Mouse (Mus musculus) forebrain, embryonic 10.5 days (tissue): ENCODE results near the gene Gcsh. TPM values are rescaled to one million over a fixed set of nuclear protein-coding genes. Genes with fewer than 3 reads are reported as not detected.

Experiments used
- DNase-seq: peaks from one replicate; pipeline ENCODE4 v3.0.0-alpha.2; 2017; ENCODE audit warnings: low spot score; ENCODE audit errors: extremely low spot score
- H3K27ac ChIP-seq: fragments of 300-500 bp; sonication (generic); 2 replicates; pipeline ENCODE4 v1.5.1; 2016; ENCODE audit warnings: mild to moderate bottlenecking
- H3K27me3 ChIP-seq: fragments of 300-500 bp; sonication (generic); 2 replicates; pipeline ENCODE4 v1.6.1; 2016; ENCODE audit warnings: mild to moderate bottlenecking; ENCODE audit not compliant: poor library complexity, severe bottlenecking
- H3K36me3 ChIP-seq: fragments of 300-500 bp; sonication (generic); replicated peaks from 2 replicates; pipeline ENCODE4 v1.6.1; 2016; ENCODE audit warnings: mild to moderate bottlenecking, moderate library complexity
- H3K4me1 ChIP-seq: fragments of 300-500 bp; sonication (generic); 2 replicates; pipeline ENCODE4 v1.6.1; 2016
- H3K4me3 ChIP-seq: fragments of 300-500 bp; sonication (generic); 2 replicates; pipeline ENCODE4 v1.5.1; 2016; ENCODE audit warnings: mild to moderate bottlenecking, moderate library complexity
- H3K9me3 ChIP-seq: fragments of 300-500 bp; sonication (generic); 2 replicates; pipeline ENCODE4 v1.6.1; 2016; ENCODE audit warnings: mild to moderate bottlenecking, moderate library complexity
- WGBS: fragments of 180-500 bp; shearing (Covaris S2); methylation state at CpG from one replicate; pipeline ENCODE4 v1.1.7; 2016; 5-methylcytosine and 5-hydroxymethylcytosine counted together
- polyA plus RNA-seq: library from polyadenylated mRNA; unstranded; fragments of >200 nt; fragmentation: Nextera tagmentation; extraction: Ambion mirVana; gene quantifications from 2 replicates; pipeline ENCODE4 v1.2.1, GENCODE M21; 2016

The Gcsh gene
- polyA plus RNA-seq, 1 experiment from 2014 or later, result 205 TPM

DNA sequence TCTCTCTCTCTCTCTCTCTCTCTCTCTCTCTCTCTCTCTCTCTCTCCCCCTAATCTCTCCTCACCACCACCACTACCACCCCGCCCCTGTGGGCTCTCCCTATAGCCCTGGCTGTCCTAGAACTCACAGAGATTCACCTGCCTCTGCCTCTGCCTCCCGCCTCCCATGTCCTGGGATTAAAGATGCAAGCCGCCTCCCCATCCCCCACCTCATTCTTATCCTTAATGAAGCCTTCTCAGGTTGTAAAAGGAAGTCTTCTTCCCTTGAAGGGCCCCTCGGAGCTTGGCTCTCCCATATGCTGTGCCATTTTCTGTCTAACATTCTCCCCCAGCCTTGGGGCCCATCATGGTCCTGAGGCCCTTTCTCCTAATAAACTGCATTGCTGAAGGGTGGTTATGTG, 22.3 kb upstream of the Gcsh start:
- DNase-seq, result no peak
- Histone ChIP-seq H3K4me1 (no peaks in the 10 kb centered on the region), H3K27me3 (peaks cover 21% of the 10 kb centered on the region; the same call in 1 of the 2 replicates), H3K27ac (no peak overlapping the region), H3K4me3 (no peak overlapping the region), H3K9me3 (no peaks in the 10 kb centered on the region), H3K36me3 (no peaks in the 10 kb centered on the region)
- 65% methylated on average over 4 of the region's 4 CpGs for WGBS

DNA sequence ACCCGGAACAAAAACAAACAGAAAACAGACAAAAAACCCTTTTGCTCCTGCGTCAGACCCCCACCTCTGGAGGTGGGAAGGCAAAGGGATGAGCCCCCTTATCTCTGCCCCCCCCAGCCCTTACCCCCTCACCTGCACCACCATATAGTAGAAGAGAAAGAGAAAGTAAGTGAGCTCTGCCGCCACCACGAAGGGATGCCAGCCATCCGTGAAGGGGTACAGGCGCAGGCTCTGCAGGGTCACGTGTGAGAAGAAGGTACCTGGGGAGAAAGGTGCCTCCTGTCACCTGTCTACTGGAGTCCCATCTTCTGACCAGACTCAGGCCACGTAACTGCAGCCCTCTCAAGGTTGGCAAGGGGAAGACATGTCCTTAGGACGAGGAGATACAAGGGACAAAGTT, 18.0 kb upstream of the Gcsh start:
- H3K4me3 ChIP-seq, result no peak overlapping the region
- H3K27me3 ChIP-seq, result peaks cover 9% of the 10 kb centered on the region; the same call in 1 of the 2 replicates
- WGBS, result 88% methylated on average over 9 of the region's 9 CpGs
- no peak for DNase-seq
- no peaks in the 10 kb centered on the region for H3K9me3 ChIP-seq
- H3K36me3 ChIP-seq, result no peaks in the 10 kb centered on the region
- H3K27ac ChIP-seq, result no peak overlapping the region
- H3K4me1 ChIP-seq, result no peaks in the 10 kb centered on the region

DNA sequence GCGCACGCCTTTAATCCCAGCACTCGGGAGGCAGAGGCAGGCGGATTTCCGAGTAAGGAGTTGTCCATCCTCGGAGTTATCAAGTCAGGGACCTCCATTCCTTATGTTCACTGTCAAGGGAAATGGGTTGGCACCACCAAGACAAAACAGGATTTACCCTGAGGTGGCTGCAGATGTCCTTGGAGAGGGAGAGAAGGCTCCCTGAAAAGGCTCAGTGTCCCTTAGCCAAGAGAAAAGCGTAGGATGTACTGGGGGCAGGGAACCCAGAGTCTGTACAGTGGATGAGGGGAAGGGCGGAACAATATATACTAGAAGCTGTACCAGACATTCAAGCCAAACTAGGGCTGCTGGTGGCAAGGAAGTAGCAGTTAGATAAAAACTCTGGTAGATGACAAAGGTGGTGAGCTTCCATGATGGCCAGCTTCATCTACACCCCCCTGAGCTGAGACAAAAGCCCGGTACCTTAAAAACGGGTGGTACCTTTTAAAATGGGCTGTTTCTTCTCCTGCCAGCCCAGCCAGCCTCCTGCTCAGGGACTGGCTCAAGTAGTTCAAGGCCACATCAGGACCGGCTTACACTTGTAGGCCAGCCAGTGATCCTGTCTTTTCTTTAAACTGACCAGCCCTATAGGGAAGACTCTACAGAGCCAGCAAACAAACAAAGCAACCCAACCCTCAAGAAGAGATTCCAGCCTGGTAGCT, 829 bp upstream of the Gcsh start:
- Histone ChIP-seq H3K27me3 (no peaks in the 10 kb centered on the region), H3K4me3 (peak overlapping the region; percentile 65), H3K9me3 (no peaks in the 10 kb centered on the region), H3K4me1 (peaks cover 28% of the 10 kb centered on the region), H3K36me3 (peaks cover 18% of the 10 kb centered on the region), H3K27ac (peak overlapping the region; percentile 84)
- DNase-seq, result no peak
- WGBS, result 68% methylated on average over 11 of the region's 11 CpGs

- DNase-seq, result no peak
- H3K36me3 ChIP-seq, result peaks cover 35% of the 10 kb centered on the region
- no peaks in the 10 kb centered on the region for H3K9me3 ChIP-seq
- peaks cover 28% of the 10 kb centered on the region for H3K4me1 ChIP-seq
- 17% methylated on average over 23 of the region's 23 CpGs for WGBS
- H3K4me3 ChIP-seq, result peak overlapping the region; percentile 65
- H3K27ac ChIP-seq, result peak overlapping the region; percentile 89
- H3K27me3 ChIP-seq, result no peaks in the 10 kb centered on the region
Observed at GRCm38 (mm10) chr8:116992176-116992971, 963 bp downstream of the Gcsh start.

GRCm38 (mm10) chr8:116991241-116991640, 2.1 kb downstream of the Gcsh start:
- 64% methylated on average over 8 of the region's 8 CpGs for WGBS
- no peak for DNase-seq
- 0 out of 2 replicates have a peak overlapping the region, but pooled peaks have one; percentile 65 for H3K4me3 ChIP-seq
- H3K4me1 ChIP-seq, result peaks cover 28% of the 10 kb centered on the region
- H3K27ac ChIP-seq, result no peak overlapping the region
- H3K9me3 ChIP-seq, result no peaks in the 10 kb centered on the region
- H3K27me3 ChIP-seq, result no peaks in the 10 kb centered on the region
- H3K36me3 ChIP-seq, result peaks cover 45% of the 10 kb centered on the region

- H3K4me1 ChIP-seq, result peaks cover 28% of the 10 kb centered on the region
- 93% methylated on average over 3 of the region's 3 CpGs for WGBS
- DNase-seq, result no peak
Observed at GRCm38 (mm10) chr8:116989842-116990241, 3.5 kb downstream of the Gcsh start.

DNA sequence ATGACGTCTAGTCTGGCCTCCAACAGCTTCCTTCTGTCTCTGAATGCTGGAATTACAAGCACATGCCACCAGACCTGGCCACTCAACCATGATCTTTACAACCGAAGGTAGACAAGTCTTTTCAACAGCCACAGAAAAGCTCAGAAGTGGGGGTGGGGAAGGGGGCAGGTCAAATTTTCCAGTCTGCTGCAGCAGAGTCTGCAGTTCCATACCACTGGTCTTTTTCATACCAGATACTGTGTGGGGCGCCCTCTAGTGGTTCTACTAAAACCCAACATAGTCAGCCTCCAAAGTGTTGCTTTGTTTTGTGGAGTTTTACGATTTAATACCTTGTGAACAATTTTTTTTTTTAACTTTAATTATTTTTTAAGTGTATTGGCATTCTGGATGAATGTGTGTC, 13.2 kb downstream of the Gcsh start:
- H3K27ac ChIP-seq, result no peak overlapping the region
- no peaks in the 10 kb centered on the region for H3K27me3 ChIP-seq
- H3K36me3 ChIP-seq, result peaks cover 40% of the 10 kb centered on the region
- 19% methylated on average over 4 of the region's 4 CpGs for WGBS
- H3K9me3 ChIP-seq, result no peaks in the 10 kb centered on the region
- H3K4me1 ChIP-seq, result peaks cover 29% of the 10 kb centered on the region
- H3K4me3 ChIP-seq, result no peak overlapping the region
- peak; percentile 70 for DNase-seq

More at GRCm38 (mm10) chr8:116989842-116990241, 3.5 kb downstream of the Gcsh start:
- Histone ChIP-seq H3K4me3 (no peak overlapping the region), H3K36me3 (peaks cover 59% of the 10 kb centered on the region), H3K27ac (no peak overlapping the region), H3K9me3 (no peaks in the 10 kb centered on the region), H3K27me3 (no peaks in the 10 kb centered on the region)

DNA sequence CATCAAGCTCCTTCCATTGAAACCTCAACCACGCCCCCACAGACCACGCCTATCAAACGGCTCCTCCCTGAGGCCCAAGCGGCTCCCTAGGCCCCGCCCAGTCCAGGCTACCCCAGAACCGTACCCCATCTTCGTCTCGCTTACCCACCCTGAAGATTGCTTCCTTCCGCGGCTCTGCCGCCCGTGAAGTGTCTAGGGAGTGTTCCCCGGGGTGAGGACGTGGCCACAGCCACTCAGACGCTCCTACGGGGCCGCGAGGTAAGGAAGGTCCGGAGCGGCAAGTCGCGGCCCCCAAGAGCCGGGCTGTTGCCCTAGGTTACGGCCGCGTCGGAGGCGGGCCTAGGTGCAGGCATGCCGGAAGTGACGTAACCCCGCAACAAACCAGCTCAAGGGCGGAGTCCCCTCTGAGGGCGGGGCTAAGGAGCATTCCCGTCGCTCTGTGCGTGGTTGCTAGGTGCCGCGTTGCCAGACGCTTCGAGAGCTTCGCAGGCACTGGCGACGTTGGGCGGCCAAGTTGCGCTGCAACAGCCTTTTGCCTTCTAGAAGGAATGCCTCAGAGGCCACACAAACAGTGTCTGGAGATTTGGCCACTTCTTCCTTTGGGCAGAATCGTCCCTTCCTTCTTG, 14.6 kb downstream of the Gcsh start, which contains the start of gene 1700030J22Rik:
1700030J22Rik (minus strand) TSS at position 329 of the 626 bp plus-strand sequence.
- Histone ChIP-seq H3K4me3 (peak within 1 kb of the TSS; percentile 74), H3K4me1 (peaks cover 32% of the 10 kb centered on the region), H3K27ac (peak within 1 kb of the TSS; percentile 81), H3K9me3 (no peaks in the 10 kb centered on the region), H3K36me3 (peaks cover 26% of the 10 kb centered on the region), H3K27me3 (no peaks in the 10 kb centered on the region)
- DNase-seq, result peak; percentile 97
- WGBS, result under 1% methylated on average over 46 of the region's 46 CpGs

DNA sequence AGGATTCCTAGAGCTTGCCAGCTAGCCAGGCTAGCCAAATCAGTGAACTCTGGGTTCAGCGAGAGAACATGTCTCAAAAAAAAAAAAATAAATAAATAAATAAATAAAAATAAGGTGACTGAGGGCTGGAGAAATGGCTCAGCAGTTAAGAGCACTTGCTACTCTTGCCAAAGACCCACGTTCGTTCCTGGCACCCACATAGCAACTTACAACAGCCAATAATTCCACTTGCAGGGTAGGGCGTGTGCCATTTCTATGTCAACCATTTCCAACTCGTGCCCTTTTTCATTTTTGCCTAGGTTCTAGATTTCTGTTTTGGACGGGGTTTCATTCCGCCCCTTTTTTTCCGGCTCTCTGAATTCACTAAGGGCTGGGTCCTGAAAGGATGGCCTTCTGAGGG, 15.3 kb downstream of the Gcsh start:
- Histone ChIP-seq H3K9me3 (no peaks in the 10 kb centered on the region), H3K36me3 (peaks cover 19% of the 10 kb centered on the region), H3K27me3 (no peaks in the 10 kb centered on the region), H3K27ac (peak overlapping the region; percentile 81), H3K4me1 (peaks cover 32% of the 10 kb centered on the region), H3K4me3 (peak overlapping the region; percentile 74)
- DNase-seq, result no peak
- WGBS, result 38% methylated on average over 8 of the region's 8 CpGs

DNA sequence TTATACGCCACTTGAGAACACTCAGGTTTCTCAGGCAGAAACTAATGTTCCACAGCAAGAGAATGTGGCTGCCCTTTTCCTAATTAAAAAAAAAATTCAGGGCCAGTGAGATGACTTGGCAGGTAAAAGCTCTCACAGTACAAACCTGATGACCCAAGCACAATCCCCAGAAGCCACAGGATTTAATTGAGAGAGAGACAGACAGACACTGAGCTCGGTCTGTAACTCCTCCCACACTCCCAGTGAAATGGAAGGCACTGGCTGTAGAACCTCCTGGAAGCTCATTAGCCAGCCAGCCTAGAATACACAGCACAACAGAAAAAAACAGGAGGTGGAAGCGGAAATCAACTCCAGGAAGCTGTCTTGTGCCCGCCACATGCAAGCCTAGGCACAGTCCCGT, 17.7 kb downstream of the Gcsh start:
- WGBS, result 64% methylated on average over 5 of the region's 5 CpGs
- no peak overlapping the region for H3K4me3 ChIP-seq
- H3K27ac ChIP-seq, result no peak overlapping the region
- no peaks in the 10 kb centered on the region for H3K9me3 ChIP-seq
- no peaks in the 10 kb centered on the region for H3K36me3 ChIP-seq
- no peak for DNase-seq
- no peaks in the 10 kb centered on the region for H3K27me3 ChIP-seq
- peaks cover 32% of the 10 kb centered on the region for H3K4me1 ChIP-seq

DNA sequence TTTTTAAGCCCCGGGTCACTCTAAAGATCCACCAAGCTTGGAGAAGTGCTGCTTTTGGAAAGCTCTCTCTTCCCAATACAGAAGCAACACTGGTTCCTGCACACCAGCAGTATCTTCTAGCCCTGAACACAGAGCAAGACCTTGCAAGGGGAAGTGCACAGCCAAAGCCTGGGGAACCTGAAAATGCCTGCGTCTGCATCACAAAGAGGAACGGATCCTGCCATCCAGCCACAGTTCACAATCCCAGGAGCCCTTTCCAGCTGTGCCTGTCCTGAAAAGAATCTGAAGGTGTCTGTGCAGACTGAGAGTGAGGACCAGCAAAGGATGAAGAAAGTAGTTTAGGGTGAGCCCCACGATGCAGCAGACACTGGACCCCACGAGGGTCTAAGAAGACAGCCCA, 18.3 kb downstream of the Gcsh start:
- no peak for DNase-seq
- WGBS, result 35% methylated on average over 5 of the region's 5 CpGs
- Histone ChIP-seq H3K4me1 (peaks cover 31% of the 10 kb centered on the region), H3K4me3 (no peak overlapping the region), H3K36me3 (no peaks in the 10 kb centered on the region), H3K27ac (no peak overlapping the region), H3K9me3 (no peaks in the 10 kb centered on the region), H3K27me3 (no peaks in the 10 kb centered on the region)

DNA sequence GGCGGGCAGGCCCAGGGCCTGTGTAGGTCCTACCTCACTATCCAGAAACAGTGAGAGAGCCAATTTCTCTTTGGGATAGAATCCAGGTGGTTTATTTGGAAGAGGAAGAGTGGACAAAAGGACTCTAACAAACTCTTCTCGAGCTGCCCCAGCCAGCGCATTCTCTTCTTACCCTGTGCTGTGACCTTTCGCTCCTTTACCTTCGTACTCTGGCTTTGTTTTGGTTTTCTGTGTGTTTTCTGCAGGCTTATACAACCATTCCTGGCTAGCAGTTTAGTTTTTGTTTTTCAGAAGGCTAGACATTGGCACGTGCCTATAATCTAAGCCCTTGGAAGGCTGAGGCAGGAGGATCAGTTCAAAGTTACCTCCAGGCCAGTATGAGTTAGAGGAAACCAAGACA, 23.8 kb downstream of the Gcsh start:
- no peaks in the 10 kb centered on the region for H3K27me3 ChIP-seq
- DNase-seq, result no peak
- no peaks in the 10 kb centered on the region for H3K4me1 ChIP-seq
- no peak overlapping the region for H3K27ac ChIP-seq
- no peaks in the 10 kb centered on the region for H3K9me3 ChIP-seq
- H3K36me3 ChIP-seq, result no peaks in the 10 kb centered on the region
- no peak overlapping the region for H3K4me3 ChIP-seq
- WGBS, result 91% methylated on average over 6 of the region's 6 CpGs

DNA sequence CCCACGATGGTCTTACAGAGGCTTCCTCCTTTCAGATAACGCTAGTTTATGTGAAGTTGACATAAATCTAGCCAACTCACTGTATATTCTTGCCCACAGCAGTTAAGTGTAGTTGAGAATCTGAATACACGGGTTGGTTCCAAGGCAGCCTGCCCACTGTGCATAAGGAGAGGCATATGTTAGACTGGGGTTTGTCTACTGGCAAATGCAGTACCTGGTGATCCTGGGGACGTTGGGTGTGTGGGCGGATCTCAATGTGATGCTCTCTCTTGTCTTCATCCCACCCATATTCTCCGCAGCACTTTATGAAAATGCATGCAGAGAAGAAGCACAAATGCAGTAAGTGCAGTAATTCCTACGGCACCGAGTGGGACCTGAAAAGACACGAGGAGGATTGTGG, 38.9 kb downstream of the Gcsh start:
- no peak for DNase-seq
- Histone ChIP-seq H3K9me3 (no peaks in the 10 kb centered on the region), H3K27me3 (no peaks in the 10 kb centered on the region), H3K36me3 (peaks cover 66% of the 10 kb centered on the region), H3K4me1 (no peaks in the 10 kb centered on the region), H3K4me3 (no peak overlapping the region), H3K27ac (no peak overlapping the region)
- 94% methylated on average over 9 of the region's 9 CpGs for WGBS
